Mouse (Mus musculus) cerebellum, adult 2 months (tissue): ENCODE results near the gene Cyp2u1. TPM values are rescaled to one million over a fixed set of nuclear protein-coding genes. Genes with fewer than 3 reads are reported as not detected.

Source experiments
- DNase-seq, 2 experiments: peaks; one replicate each; pipeline ENCODE4 v3.0.0; 2021
- H3K27ac ChIP-seq: fragments of 200-500 bp; 2 replicates; pipeline ENCODE4 v1.5.1; 2012; ENCODE audit warnings: low read length, control low read depth, inconsistent platforms; ENCODE audit not compliant: insufficient read depth
- H3K27me3 ChIP-seq: fragments of 200-500 bp; 2 replicates; pipeline ENCODE4 v1.6.1; 2012; ENCODE audit warnings: inconsistent platforms, mild to moderate bottlenecking, low read length, moderate library complexity; ENCODE audit not compliant: control insufficient read depth, insufficient read depth
- H3K4me1 ChIP-seq: fragments of 200-500 bp; 2 replicates; pipeline ENCODE4 v1.6.1; 2011; ENCODE audit warnings: low read length; ENCODE audit not compliant: control insufficient read depth, insufficient read depth
- H3K4me3 ChIP-seq: fragments of 200-500 bp; replicated peaks from 2 replicates; pipeline ENCODE3; 2011; ENCODE audit warnings: mild to moderate bottlenecking, low read depth, low read length, control low read depth; ENCODE audit not compliant: insufficient read depth
- CTCF ChIP-seq: fragments of 200-500 bp; IDR thresholded peaks from 2 replicates; pipeline ENCODE4 v1.5.1; 2011; ENCODE audit warnings: low read depth, mild to moderate bottlenecking, control low read depth, low read length, moderate library complexity, borderline replicate concordance; ENCODE audit not compliant: insufficient read depth
- POLR2A ChIP-seq: fragments of 200-500 bp; IDR thresholded peaks from 2 replicates; pipeline ENCODE4 v1.6.1; 2011; ENCODE audit warnings: low read length, control low read depth, borderline replicate concordance; ENCODE audit not compliant: insufficient read depth
- WGBS: fragments of 180-500 bp; shearing (Covaris S2); methylation state at CpG from one replicate; pipeline ENCODE4 v1.1.7; 2018; 5-methylcytosine and 5-hydroxymethylcytosine counted together
- polyA plus RNA-seq: library from polyadenylated mRNA; depleted of rRNA; stranded (reverse); fragments of >200 nt; gene quantifications from 2 replicates; pipeline ENCODE4 v1.2.3, GENCODE M21; 2012

Cyp2u1 gene
- polyA plus RNA-seq, 1 experiment = 13.8 TPM

DNA sequence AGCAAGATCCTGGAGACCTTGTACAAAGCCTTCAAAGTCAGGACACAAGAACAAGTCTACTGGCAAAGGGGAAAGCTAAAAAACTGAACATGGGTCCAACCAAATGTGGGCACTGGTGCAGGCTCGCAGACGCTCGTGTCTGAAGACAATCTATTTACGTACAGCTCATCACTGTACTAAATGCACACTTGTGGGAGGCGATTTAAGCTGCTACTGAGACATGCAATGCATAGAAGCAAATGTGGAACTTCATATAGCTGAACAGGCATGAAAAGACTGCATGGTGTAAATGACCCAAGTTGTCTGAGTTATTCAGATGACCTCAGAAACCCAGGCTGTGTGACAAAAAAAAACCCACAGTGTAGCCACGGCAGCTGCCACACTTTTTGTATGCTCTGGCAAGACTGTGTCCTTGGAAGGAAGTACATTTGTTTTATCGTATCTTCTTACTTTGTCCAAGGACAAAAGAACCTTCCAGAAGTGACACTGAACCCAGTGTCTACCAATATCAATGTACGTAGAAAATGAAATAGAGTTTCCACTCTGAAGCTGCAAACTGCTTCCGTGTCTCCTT lies 43.5 kb downstream of the Cyp2u1 start:
- Histone ChIP-seq H3K27me3 (no peaks in the 10 kb centered on the region), H3K4me3 (no peak overlapping the region), H3K4me1 (no peaks in the 10 kb centered on the region), H3K27ac (no peak overlapping the region)
- 88% methylated on average over 9 of the region's 9 CpGs for WGBS
- DNase-seq = no peak
- no peak for TF ChIP-seq CTCF

DNA sequence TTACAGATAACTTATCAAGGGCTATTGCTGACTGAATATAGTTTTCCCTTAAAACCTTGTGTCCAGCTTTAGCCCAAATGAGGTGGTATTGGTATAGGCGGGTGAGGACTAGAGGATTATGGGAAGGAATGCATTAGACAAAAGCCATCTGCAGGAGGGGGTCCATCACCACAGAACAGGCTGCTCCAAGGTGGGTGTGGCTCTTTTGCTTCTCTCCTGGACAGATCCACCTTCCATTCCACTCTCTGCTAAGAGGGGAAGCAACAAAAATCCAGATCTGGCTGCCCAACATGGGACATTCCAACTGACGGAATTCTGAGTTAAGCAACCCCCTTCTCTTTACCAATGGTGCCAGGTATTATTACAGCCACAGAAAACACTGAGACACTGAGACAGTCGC lies 44.1 kb downstream of the Cyp2u1 start:
- Histone ChIP-seq H3K27ac (no peak overlapping the region), H3K4me3 (no peak overlapping the region), H3K4me1 (no peaks in the 10 kb centered on the region), H3K27me3 (no peaks in the 10 kb centered on the region)
- TF ChIP-seq POLR2A (no peak), CTCF (no peak)
- no peak for DNase-seq
- 89% methylated on average over 3 of the region's 3 CpGs for WGBS

DNA sequence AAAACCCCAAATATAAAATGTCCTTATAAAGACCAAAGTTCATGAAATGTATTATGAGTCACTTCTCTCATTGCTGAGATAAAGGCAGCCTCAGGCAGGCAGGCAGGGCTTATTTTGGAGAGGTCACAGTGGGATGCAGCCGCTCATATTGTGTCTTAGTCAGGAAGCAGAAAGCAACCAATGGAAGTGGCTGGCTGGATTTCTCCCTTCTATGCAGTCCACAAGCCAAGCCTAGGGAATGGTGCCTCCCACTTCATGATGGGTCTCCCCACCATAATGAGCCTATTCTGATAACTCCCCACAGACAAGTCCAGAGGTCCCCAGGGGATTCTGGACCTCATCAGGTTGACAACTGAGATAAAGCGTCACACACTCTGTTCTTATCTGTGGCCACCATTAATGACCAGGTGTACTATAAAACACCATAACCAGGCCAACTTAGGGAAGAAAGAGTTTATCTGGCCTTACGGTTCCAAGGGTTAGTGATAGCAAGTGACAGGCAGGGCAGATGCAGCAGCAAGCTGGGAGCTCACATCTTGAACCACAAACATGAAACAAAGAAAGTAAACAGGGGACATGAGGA lies 47.5 kb downstream of the Cyp2u1 start:
- Histone ChIP-seq H3K4me1 (no peaks in the 10 kb centered on the region), H3K4me3 (no peak overlapping the region), H3K27me3 (no peaks in the 10 kb centered on the region), H3K27ac (no peak overlapping the region)
- TF ChIP-seq CTCF (no peak), POLR2A (no peak)
- 93% methylated on average over 3 of the region's 3 CpGs for WGBS
- no peak for DNase-seq

DNA sequence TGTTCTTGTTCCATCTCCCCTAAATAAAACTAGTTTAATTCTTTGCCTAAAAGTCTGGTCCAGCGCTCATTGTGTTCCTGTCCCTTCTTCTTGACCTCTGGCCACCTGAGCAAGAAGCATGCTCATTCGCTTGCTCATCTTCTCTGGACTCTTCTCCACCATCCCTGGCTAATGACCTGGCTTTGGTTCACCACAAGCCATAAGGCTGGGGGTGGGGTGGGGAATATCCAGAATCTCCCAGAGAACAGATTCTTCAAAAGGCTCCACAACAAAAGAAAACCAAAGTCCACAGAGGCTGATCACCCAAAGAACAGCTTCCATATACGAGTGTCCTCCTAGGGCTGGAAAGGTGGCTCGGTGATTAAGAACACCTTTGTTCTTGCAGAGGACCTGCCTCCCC lies 48.0 kb downstream of the Cyp2u1 start:
- DNase-seq = no peak
- Histone ChIP-seq H3K4me1 (no peaks in the 10 kb centered on the region), H3K27ac (no peak overlapping the region), H3K4me3 (no peak overlapping the region), H3K27me3 (no peaks in the 10 kb centered on the region)
- 93% methylated on average over 4 of the region's 4 CpGs for WGBS
- TF ChIP-seq POLR2A (no peak), CTCF (no peak)

DNA sequence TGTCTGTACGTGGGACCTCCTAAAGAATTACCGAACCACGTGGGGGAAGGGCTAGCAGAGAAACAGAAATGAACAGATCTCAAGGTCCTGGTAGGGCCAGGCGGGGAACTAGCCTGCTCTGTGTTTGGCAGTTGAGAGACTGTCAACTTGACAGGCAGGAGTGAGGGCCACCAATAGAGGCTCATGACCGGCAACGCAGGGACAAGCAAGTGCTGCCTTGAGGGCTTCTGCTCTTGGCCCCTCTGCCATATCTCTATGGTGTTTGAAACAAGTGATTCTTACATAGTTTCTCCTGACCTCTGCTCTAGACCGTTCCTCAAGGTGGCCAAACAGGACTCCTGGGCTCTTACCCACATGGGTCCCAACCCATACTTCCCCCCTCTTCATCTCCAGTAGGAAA lies 51.4 kb downstream of the Cyp2u1 start:
- no peak for TF ChIP-seq CTCF
- no peak for TF ChIP-seq POLR2A
- Histone ChIP-seq H3K27me3 (no peaks in the 10 kb centered on the region), H3K27ac (no peak overlapping the region), H3K4me3 (no peak overlapping the region), H3K4me1 (no peaks in the 10 kb centered on the region)
- 89% methylated on average over 7 of the region's 7 CpGs for WGBS
- no peak for DNase-seq

DNA sequence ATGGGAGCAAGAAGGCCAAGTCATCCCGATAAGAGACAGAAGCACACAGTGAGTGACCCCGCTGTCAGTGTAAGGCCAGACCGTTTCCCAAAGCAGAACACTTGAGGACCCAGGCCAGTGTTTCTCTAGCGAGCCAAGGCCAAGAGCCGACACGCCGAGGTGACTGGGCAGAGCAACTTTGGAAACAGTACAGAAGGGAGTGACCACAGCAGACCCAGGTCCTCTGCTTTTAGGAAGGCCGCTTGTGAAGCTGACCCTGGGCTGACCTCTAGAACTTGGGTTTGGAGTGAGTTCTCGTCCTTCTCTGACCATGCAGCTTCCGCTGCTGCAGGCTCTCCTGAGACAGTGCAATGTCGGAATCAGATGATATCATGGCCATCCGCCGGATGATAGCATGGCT lies 52.0 kb downstream of the Cyp2u1 start:
- DNase-seq = no peak
- H3K27me3 ChIP-seq = no peaks in the 10 kb centered on the region
- H3K4me3 ChIP-seq = no peak overlapping the region
- H3K27ac ChIP-seq = no peak overlapping the region
- 85% methylated on average over 13 of the region's 13 CpGs for WGBS
- no peaks in the 10 kb centered on the region for H3K4me1 ChIP-seq
- TF ChIP-seq CTCF (no peak), POLR2A (no peak)

DNA sequence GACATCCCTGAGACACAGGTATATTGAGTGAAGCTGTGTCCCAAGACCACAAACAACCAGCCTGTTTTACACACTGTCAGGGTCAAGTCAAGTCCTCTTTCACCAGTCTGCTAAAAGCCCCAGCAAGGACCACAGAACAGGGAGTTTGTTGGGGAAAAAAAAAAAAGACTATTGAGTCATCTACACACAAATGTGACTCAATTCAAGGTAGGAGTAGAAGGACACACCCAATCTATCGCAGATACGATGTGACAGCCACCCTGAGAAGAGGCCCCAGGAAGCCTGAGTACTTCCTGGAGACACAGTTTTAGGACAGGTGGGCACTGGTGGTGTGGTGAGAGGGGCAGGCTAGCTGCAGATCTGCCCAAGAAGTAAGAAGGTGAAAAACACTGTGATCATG lies 52.7 kb downstream of the Cyp2u1 start:
- H3K4me1 ChIP-seq = no peaks in the 10 kb centered on the region
- DNase-seq = no peak
- no peaks in the 10 kb centered on the region for H3K27me3 ChIP-seq
- no peak overlapping the region for H3K4me3 ChIP-seq
- no peak overlapping the region for H3K27ac ChIP-seq
- 93% methylated on average over 2 of the region's 2 CpGs for WGBS
- no peak for TF ChIP-seq POLR2A

DNA sequence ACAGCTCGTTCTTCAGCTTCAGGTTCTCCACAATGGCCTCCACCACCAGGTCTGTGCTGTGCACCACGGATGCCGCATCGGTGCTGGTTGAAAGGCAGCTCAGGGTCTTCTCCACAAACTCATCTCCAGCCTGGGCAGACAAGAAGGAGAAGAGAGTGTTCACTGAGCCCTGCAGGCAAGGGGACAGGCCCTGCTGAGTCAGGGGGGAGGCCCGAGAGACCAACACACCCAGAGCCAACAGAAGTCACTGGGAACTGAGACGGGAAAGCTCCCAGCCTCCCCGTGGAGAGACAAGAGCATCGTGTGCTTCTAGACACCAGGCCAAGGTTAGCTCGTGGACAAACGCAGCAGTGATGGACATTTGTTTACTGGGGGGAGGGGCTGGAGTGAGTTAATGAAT lies 54.6 kb downstream of the Cyp2u1 start:
- 66% methylated on average over 10 of the region's 10 CpGs for WGBS
- Histone ChIP-seq H3K27me3 (no peaks in the 10 kb centered on the region), H3K4me1 (no peaks in the 10 kb centered on the region), H3K27ac (no peak overlapping the region), H3K4me3 (no peak overlapping the region)
- DNase-seq = no peak
- TF ChIP-seq POLR2A (no peak), CTCF (no peak)
